Mouse (Mus musculus) cerebellum, adult 8-10 months (tissue): Measurements from ENCODE around the gene Atf7ip.

Experiments used
- DNase-seq: peaks from one replicate; pipeline ENCODE4 v3.0.0; 2022

The Atf7ip gene

GRCm38 (mm10) chr6:136554774-136555522 lies 49.0 kb downstream of the Atf7ip start:
- no peak for DNase-seq

DNA sequence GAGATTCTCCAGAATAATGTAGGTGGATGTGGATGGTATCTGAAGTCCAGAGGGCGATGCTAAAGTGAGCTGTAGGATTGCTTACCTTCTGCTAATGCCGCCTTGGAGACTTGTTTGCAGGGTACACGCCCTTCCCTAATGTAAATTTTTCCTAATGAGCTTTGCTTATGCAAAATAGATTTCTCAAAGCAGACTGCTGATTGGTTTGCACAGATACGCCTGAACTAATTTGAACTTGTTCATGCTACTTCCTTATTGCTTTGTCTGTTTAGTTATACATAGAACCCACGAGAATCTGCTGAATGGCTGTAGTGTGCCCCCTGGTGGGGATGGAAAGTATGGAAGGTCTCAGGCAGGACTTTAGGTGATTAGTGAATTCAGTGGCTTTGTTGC lies 49.6 kb downstream of the Atf7ip start:
- DNase-seq, result peak; percentile 55

GRCm38 (mm10) chr6:136558288-136559005 lies 52.5 kb downstream of the Atf7ip start:
- no peak for DNase-seq

DNA sequence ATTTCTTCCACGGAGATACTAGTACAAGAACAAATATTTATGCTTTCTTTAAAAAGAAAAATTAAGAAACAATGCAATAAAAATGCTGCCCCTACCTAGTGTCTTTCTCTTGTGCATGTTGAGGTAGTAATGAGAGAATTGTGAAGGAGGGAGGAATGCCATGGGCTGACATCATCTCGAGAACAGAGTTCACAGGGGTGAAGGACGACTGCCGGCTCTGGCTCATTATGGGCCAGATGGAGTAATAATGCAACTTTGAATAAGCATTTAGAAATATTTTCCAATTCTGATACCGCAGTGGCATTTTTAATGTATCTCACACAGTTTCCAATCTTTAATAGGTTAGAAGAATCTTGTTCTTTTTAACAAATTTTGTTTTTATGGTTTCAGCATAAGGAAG lies 60.0 kb downstream of the Atf7ip start:
- no peak for DNase-seq

GRCm38 (mm10) chr6:136590739-136591138 lies 84.8 kb downstream of the Atf7ip start:
- no peak for DNase-seq

- no peak for DNase-seq
Observed at GRCm38 (mm10) chr6:136594541-136594940, 88.6 kb downstream of the Atf7ip start.

DNA sequence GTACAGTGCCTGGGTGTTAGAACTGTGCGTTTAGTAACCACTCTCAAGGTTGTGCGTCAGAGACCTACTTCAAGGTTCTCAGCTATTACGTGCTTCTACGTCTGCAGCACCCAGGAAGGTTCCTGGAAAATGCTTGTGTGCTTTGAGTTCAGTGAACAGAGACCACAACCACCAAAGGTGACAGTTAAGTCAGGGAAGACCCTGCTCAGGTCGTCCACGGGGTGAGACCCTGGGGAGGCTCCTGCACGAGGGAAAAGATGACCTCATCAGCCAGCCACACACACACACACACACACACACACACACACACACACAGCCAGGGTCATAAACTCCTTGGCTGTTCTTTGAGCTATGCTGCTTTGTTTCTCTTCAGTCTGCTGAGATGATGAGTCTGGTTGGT lies 96.6 kb downstream of the Atf7ip start:
- DNase-seq, result no peak

- DNase-seq, result peak; percentile 57
Observed at GRCm38 (mm10) chr6:136611351-136612215, 105.6 kb downstream of the Atf7ip start.

DNA sequence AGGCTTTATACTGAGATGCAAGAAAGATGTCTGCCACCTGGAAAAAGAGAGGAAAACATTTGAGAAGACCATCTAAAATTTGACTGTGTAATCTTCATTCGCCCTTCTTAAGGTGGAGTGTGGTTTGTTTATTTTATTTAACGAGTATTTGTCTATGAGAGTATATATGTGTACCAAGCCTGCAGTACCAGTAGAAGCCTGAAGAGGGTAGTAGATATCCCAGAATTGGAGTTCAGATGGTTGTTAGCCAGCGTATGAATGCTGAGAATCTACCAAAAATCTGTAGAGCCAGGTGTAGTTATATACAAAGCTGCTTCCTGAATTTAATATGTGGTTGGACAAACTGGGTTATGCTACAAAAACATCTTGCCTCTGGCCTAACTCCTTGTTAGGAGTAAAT lies 106.3 kb downstream of the Atf7ip start:
- no peak for DNase-seq

DNA sequence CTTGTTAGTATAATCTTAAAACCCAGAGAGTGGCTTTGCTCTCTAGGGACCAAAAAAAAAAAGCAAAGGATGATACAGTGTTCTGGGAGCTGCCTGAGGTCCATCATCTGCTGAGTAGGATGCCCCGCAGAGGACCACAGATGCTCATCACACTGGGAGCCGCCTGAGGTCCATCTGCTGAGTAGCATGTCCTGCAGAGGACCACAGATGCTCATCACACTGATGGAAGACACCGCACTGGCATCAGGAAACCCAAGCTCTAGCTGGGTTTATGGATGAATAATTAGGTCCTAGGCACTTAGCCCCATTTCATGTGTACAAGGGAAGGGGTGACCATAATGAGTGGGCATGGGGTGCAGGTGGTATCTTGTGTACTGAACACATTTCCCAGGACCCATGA lies 108.2 kb downstream of the Atf7ip start:
- DNase-seq, result peak; percentile 80

DNA sequence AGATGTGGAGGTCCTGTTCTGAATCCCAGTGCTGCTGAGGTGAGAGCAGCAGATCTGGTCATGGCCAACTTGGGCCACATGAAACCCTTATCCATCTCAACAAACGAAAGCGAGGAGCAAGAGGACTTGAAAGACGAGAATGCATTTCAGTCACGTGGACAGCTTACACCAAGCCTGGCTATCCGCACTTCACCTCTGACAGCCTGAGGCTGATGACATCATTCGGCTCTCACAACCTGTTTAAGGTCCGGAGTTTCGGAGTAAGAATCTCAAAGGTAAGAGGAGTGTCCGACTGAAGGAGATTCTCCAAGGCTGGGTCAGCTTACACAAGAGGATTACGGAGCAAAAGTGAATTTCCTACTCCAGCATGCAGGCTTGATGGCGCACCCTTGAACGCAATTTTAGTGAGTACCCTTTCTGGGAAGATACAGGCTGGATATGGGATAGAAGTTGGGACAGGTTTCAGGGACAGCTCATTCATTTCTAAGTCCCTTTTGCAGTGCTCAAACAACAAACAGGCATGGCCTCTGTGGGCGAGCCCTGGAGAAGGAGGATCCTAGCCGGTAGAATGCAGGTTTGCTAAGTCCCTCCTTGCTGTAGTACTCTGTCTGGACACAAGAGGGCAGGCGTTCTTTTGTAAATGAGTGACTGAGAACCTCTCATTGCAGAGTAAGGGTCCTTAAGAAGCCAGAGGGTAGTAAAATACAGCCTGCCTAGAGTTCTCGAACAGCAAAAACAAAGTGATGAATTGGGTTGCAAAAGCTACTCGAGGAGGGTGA lies 114.6 kb downstream of the Atf7ip start:
- DNase-seq, result peak; percentile 68

DNA sequence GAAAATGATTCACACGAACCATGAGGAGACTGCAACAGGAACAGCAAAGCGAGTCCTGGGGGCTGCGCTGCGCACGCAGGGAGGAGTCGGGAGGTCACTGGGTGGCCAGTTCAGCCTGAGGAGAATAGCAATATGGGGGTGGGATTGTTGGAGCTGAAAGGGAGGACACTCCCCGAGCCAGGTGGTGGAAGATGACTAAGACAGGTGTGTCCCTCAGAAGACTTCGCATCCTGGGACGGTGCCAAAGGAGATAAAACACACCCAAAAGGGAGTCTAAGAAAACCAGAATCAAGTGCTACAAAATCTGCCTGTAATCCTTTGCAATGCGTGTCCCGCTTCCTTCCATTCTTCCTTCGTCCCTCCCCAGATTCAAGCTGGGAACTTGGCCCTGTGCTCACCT lies 119.5 kb downstream of the Atf7ip start:
- DNase-seq, result no peak

GRCm38 (mm10) chr6:136629639-136630038 lies 123.7 kb downstream of the Atf7ip start:
- DNase-seq, result no peak

GRCm38 (mm10) chr6:136631519-136631918 lies 125.6 kb downstream of the Atf7ip start:
- no peak for DNase-seq

DNA sequence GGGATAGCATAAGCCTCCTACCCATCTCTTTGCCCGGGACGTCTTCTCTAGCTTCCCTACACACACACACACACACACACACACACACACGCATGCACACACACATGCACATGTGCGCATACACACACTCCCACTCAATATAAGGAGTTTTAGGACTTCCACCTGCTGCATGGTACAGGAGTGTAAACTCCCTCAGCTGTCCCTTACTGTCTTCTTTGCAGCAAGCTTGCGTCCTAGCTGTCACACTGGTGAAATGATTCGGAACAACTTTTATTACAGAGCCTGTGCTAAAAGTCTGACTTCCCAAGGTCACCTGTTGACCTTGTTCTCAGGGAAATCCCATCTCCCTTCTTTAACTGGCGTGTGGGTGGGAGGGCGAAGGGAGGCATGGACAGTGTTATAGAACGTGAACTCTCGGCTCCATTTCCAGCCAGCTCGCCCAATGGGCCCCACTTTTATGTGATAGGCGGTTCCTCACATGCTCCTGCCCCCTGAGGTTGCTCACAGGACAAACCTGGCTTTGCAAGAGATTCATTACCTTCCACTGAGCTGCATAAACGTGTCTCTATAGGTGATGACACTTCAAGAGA lies 126.1 kb downstream of the Atf7ip start:
- DNase-seq, result no peak

GRCm38 (mm10) chr6:136633154-136633553 lies 127.2 kb downstream of the Atf7ip start:
- DNase-seq, result no peak

DNA sequence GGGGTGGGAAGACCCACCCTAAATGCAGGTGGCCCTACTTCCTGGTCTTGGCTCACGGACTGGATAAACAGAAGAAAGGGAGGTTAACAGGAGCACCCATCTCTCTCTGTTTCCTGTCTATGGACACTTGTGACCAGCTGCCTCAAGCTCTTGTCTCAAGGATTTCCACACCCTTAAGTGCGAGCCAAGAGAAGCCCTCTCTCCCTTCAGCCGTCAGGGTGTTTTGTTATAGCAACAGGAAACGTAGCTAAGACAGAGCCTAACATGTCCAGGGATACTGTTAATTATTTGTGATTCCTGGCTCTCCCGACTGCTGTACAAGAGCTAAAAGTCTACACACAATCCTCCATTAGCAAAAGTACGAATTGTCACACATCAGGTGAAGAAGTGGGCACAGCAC lies 127.8 kb downstream of the Atf7ip start:
- no peak for DNase-seq

DNA sequence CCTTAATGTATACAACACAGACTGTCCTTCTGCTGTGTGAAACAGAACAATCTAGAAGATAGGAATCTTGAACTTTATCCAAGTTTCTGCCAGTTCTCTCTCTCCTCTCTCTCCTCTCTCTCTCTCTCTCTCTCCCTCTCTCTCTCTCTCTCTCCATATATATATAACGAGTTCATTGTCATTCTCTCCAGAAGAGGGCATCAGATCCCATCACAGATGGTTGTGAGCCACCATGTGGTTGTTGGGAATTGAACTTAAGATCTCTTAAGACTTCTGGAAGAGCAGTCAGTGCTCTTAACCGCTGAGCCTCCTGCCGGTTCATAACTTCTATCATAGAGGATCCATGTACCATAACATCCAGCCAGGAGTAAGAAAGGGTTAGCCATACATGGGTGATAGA lies 129.0 kb downstream of the Atf7ip start:
- no peak for DNase-seq

DNA sequence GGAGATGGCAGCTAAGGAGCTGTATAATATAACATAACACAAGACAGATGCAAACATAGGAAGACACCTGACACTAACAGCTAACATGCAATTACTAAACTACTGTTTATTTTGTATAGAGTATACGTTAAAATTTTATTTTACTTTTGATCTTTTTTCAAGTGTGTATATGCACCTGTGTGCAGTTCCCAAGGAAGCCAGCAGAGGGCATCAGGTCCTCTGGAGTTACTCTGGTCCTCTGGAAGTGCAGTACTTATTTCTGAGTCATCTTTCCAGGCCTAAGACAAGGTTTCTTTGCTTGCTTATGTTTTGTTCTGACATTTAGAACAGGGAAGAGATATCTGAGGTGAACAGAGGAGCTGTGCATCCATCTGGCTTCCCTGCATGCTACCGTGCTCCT lies 138.2 kb downstream of the Atf7ip start:
- no peak for DNase-seq

- DNase-seq, result no peak
Observed at GRCm38 (mm10) chr6:136645754-136646153, 139.8 kb downstream of the Atf7ip start.

GRCm38 (mm10) chr6:136646207-136646606 lies 140.2 kb downstream of the Atf7ip start:
- DNase-seq, result no peak

DNA sequence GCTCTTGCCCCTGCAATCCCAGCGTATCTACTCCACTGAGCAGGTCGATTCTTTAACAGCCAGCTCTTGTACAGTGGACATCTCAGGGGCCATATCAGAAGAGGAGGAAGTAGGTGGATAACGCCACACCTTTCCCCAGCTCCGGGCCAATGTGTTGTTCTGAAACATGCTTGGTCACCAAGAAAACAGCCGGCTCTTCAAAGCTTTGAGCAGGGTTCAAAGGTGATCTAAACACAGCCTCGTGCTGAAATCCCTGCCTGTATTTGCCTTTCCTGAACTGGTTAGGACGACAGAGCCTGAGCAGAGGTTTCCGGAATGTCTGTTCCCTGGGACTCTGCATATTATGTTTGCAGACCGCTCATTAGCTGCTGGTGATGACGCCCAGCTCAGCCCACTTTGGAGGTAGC lies 141.5 kb downstream of the Atf7ip start:
- no peak for DNase-seq
